Mouse (Mus musculus) cerebellum, postnatal 36 days (tissue): ENCODE results near the gene Cdh4.

Experiments
- DNase-seq, 2 experiments: peaks; one replicate each; pipeline ENCODE4 v3.0.0; 2021 to 2022; ENCODE audit warnings: mixed read lengths in 2 of 2

The Cdh4 gene

GRCm38 (mm10) chr2:179467839-179468445 lies 25.7 kb downstream of the Cdh4 start:
- no peak for DNase-seq

GRCm38 (mm10) chr2:179476622-179477021 lies 34.4 kb downstream of the Cdh4 start:
- DNase-seq = no peak

- no peak for DNase-seq
These were observed 38.6 kb downstream of the Cdh4 start for GRCm38 (mm10) chr2:179480800-179481200.

GRCm38 (mm10) chr2:179481363-179481762 lies 39.1 kb downstream of the Cdh4 start:
- no peak for DNase-seq

- no peak for DNase-seq
These were observed 46.4 kb downstream of the Cdh4 start for GRCm38 (mm10) chr2:179488526-179489139.

GRCm38 (mm10) chr2:179491891-179492290 lies 49.7 kb downstream of the Cdh4 start:
- no peak for DNase-seq

- DNase-seq = no peak
These were observed 52.0 kb downstream of the Cdh4 start for GRCm38 (mm10) chr2:179494276-179494675.

GRCm38 (mm10) chr2:179510439-179510838 lies 68.2 kb downstream of the Cdh4 start:
- no peak for DNase-seq

- DNase-seq = no peak
These were observed 74.3 kb downstream of the Cdh4 start for GRCm38 (mm10) chr2:179516559-179516958.

- no peak for DNase-seq
These were observed 76.3 kb downstream of the Cdh4 start for GRCm38 (mm10) chr2:179518456-179519032.

- no peak for DNase-seq
These were observed 76.9 kb downstream of the Cdh4 start for GRCm38 (mm10) chr2:179519161-179519560.

GRCm38 (mm10) chr2:179519931-179520330 lies 77.7 kb downstream of the Cdh4 start:
- no peak for DNase-seq

- no peak for DNase-seq
These were observed 78.7 kb downstream of the Cdh4 start for GRCm38 (mm10) chr2:179520941-179521340.

- DNase-seq = no peak
These were observed 79.2 kb downstream of the Cdh4 start for GRCm38 (mm10) chr2:179521444-179521843.

GRCm38 (mm10) chr2:179522141-179522540 lies 79.9 kb downstream of the Cdh4 start:
- peak in 1 of 2 experiments; percentile 29 for DNase-seq

- DNase-seq = no peak
These were observed 84.7 kb downstream of the Cdh4 start for GRCm38 (mm10) chr2:179526976-179527375.

- peak; percentile 79 for DNase-seq
These were observed 88.3 kb downstream of the Cdh4 start for GRCm38 (mm10) chr2:179530436-179531040.

GRCm38 (mm10) chr2:179533196-179533595 lies 91.0 kb downstream of the Cdh4 start:
- peak; percentile 24 to 28 for DNase-seq

GRCm38 (mm10) chr2:179533881-179534280 lies 91.7 kb downstream of the Cdh4 start:
- no peak for DNase-seq

- DNase-seq = no peak
These were observed 93.0 kb downstream of the Cdh4 start for GRCm38 (mm10) chr2:179535204-179535603.

GRCm38 (mm10) chr2:179536762-179537161 lies 94.5 kb downstream of the Cdh4 start:
- no peak for DNase-seq

GRCm38 (mm10) chr2:179537390-179537789 lies 95.2 kb downstream of the Cdh4 start:
- DNase-seq = peak; percentile 70 to 76

GRCm38 (mm10) chr2:179537800-179538450 lies 95.7 kb downstream of the Cdh4 start:
- no peak for DNase-seq
